Mouse (Mus musculus) heart, postnatal 10 days (tissue): ENCODE data around the gene Ghdc. TPM values are rescaled to one million over a fixed set of nuclear protein-coding genes. Genes with fewer than 3 reads are reported as not detected.
A peak's percentile ranks its signal among the peaks of the same experiment; 100 is the strongest.

Experiments
- DNase-seq, 2 experiments: peaks; one replicate each; pipeline ENCODE4 v3.0.0; 2021
- intact Hi-C: fragments of 180-260 bp; cut with DNase I; formaldehyde crosslinking; loops from one replicate; pipeline ENCODE4 v1.15.1; 2025
- total RNA-seq, 2 experiments: library from RNA; stranded (reverse); gene quantifications; 2 replicates each; pipeline ENCODE4 v1.2.3; 2021

Ghdc gene
- total RNA-seq, 2 experiments from 2014 or later = 10.4 to 12.6 TPM

- DNase-seq = no peak
- intact Hi-C loops = no loop called here
Measured at GRCm38 (mm10) chr11:100749469-100749868, 21.3 kb downstream of the Ghdc start.

- no peak for DNase-seq
- intact Hi-C loops = no loop called here
Measured at GRCm38 (mm10) chr11:100748620-100749019, 22.1 kb downstream of the Ghdc start.

GRCm38 (mm10) chr11:100747114-100747513, 23.6 kb downstream of the Ghdc start:
- no peak for DNase-seq

GRCm38 (mm10) chr11:100746546-100746945, 24.2 kb downstream of the Ghdc start:
- intact Hi-C loops = no loop called here

More at GRCm38 (mm10) chr11:100747114-100747513, 23.6 kb downstream of the Ghdc start:
- intact Hi-C loops = no loop called here

GRCm38 (mm10) chr11:100745085-100745484, 25.7 kb downstream of the Ghdc start:
- DNase-seq = peak; percentile 47 to 70
- intact Hi-C loops = no loop called here

More at GRCm38 (mm10) chr11:100746546-100746945, 24.2 kb downstream of the Ghdc start:
- no peak for DNase-seq

GRCm38 (mm10) chr11:100741348-100741747, 29.4 kb downstream of the Ghdc start:
- intact Hi-C loops = no loop called here
- peak; percentile 68 to 77 for DNase-seq

GRCm38 (mm10) chr11:100738749-100739148, 32.0 kb downstream of the Ghdc start:
- no peak for DNase-seq
- intact Hi-C loops = no loop called here

- intact Hi-C loops = no loop called here
Measured at GRCm38 (mm10) chr11:100738066-100738604, 32.6 kb downstream of the Ghdc start, which contains the start of gene Rab5c. Gene Rab5c, minus strand, starts transcription at chr11:100738215.

GRCm38 (mm10) chr11:100737105-100737733, 33.5 kb downstream of the Ghdc start:
- no peak for DNase-seq
- intact Hi-C loops = loop anchor here (2.0 kb wide), 1 partner anchor 22 kb away; no protein-coding TSS in a partner anchor

More at GRCm38 (mm10) chr11:100738066-100738604, 32.6 kb downstream of the Ghdc start, which contains the start of gene Rab5c:
- DNase-seq = peak; percentile 99

- no peak for DNase-seq
- intact Hi-C loops = loop anchor here (2.0 kb wide), 1 partner anchor 22 kb away; no protein-coding TSS in a partner anchor
Measured at GRCm38 (mm10) chr11:100736746-100737080, 34.0 kb downstream of the Ghdc start.

GRCm38 (mm10) chr11:100735954-100736745, 34.6 kb downstream of the Ghdc start:
- intact Hi-C loops = loop anchor here (2.0 kb wide), 1 partner anchor 21 kb away; no protein-coding TSS in a partner anchor
- DNase-seq = no peak

- no peak for DNase-seq
- intact Hi-C loops = no loop called here
Measured at GRCm38 (mm10) chr11:100735134-100735865, 35.5 kb downstream of the Ghdc start.

GRCm38 (mm10) chr11:100730477-100731205, 40.1 kb downstream of the Ghdc start:
- intact Hi-C loops = no loop called here
- DNase-seq = no peak

GRCm38 (mm10) chr11:100729976-100730375, 40.8 kb downstream of the Ghdc start:
- no peak for DNase-seq
- intact Hi-C loops = no loop called here

- DNase-seq = no peak
- intact Hi-C loops = no loop called here
Measured at GRCm38 (mm10) chr11:100728601-100729000, 42.2 kb downstream of the Ghdc start.

- no peak for DNase-seq
- intact Hi-C loops = no loop called here
Measured at GRCm38 (mm10) chr11:100727201-100727600, 43.6 kb downstream of the Ghdc start.

- intact Hi-C loops = no loop called here
- peak; percentile 51 to 58 for DNase-seq
Measured at GRCm38 (mm10) chr11:100724919-100725512, 45.7 kb downstream of the Ghdc start.

GRCm38 (mm10) chr11:100722493-100723028, 48.2 kb downstream of the Ghdc start:
- intact Hi-C loops = no loop called here
- peak in 1 of 2 experiments; percentile 38 for DNase-seq

GRCm38 (mm10) chr11:100721776-100722492, 48.8 kb downstream of the Ghdc start:
- intact Hi-C loops = no loop called here
- DNase-seq = peak; percentile 42 to 53
